Mouse (Mus musculus): ENCODE measurements around the gene Gm28047.

The Gm28047 gene

DNA sequence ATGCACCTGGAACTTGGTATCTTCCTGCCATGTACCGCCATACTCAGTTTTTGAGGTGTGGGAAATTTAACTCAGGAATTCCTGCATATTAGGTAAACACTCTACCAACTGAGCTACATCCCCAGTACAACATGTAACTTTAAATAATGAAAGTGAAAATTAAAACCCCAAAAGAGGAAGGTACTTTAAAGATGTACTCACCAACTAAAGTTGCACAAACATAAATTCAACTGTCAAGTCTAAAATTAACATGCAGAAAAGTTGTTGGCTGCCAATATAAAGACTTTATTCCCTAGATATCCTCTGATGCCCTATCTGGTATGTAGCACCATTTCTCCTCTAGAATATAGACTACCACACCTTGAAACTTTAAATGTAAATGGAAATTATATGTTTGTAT is 7.2 kb downstream of the Gm28047 start:
- DNase-seq = no peak

DNA sequence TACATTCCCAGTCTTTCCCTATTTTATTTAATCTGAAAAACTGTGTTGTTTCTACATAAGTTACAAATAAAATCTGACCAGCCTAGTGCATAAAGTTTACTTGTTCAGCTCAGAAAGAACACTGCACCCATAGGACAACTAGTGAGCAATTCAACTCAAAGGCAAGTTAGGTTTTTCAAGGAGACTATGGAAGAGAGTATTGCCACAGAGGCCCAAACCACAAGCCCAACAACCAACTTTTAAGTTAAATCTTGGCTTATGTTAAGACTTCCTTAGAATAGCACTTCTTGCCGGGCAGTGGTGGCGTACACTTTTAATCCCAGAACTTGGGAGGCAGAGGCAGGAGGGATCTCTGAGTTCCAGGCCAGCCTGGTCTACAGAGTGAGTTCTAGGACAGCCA is 8.7 kb downstream of the Gm28047 start:
- no peak for DNase-seq

DNA sequence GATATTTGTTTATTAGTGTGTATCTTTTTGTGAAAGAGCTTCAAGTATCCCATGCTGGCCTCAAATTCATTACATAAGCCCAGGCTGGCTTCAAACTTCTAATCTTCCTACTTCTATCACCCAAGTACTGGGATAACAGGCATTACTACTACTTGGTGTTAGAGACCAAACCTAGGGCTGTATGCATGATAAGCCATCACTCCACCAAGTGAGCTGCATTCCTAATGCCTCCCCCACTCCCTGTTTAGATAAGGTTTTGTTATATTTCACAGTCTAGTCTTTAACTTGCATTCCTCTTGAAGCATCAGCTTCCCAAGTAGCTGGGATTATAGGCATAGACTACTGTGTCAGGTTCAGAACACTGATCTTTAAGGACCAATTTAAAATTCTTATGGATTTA is 10.6 kb downstream of the Gm28047 start:
- no peak for DNase-seq

DNA sequence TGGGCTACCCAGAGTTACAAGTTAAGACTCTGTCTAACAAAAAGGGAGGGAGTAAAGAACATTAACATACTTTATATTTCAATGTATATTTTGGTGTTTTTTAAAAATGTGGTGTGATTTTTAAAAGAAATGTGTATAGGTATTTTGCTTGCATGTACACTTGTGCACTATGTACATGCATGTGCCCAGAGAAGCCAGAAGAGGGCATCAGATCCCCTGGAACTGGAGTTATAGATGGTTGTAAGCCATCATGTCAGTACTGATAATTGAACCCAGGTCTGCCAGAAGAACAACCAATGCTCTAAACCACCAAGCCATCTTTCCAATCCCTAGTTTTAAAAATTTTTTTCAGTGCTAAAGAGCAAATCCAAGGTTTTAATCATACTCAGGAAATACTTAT is 11.9 kb downstream of the Gm28047 start:
- peak; percentile 41 for DNase-seq

DNA sequence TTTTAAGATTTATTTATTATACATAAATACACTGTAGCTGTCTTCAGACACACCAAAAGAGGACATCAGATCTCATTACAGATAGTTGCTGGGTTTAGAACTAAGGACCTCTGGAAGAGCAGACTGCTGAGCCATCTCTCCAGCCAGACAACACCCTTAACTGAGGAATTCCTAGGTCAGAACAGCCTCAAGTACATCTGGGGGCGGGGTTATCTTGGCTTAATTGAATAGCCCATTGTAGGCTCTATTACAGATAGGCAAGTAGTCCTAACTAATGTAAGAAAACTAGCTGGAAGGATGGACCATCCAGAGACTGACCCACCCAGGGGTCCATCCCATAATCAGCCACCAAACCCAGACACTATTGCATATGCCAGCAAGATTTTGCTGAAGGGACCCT is 16.3 kb downstream of the Gm28047 start:
- DNase-seq = peak; percentile 59

DNA sequence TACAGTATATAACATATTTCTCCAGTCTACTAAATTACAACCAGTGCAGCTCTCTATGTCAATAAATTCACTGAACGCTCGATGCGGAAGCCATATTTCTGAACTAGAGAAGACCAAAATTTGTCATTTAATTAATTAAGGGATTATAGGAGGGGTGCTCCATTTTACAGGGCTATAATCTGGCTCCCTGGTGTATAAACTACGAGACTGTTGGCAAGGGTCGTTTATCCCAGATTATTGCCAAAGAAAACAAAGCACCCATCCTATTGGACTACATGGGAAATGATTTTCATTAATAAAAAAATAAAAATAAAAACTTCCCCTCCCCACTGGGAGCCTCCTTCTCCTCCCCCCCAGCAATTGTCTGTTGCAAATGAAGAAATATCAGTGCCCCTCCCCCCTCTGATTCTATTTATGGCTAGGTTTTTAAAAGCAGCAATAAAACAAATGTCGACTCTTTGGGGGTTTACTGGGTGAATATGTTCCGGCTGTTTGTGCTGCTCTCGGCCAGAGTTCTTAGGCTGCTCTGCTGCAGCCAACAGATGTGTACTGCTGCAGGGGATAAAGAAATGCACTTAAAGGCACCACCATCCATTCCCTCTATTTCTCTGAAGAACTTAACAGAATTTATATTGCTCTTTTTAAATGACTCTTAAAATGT is 30.7 kb downstream of the Gm28047 start:
- DNase-seq = peak; percentile 38

DNA sequence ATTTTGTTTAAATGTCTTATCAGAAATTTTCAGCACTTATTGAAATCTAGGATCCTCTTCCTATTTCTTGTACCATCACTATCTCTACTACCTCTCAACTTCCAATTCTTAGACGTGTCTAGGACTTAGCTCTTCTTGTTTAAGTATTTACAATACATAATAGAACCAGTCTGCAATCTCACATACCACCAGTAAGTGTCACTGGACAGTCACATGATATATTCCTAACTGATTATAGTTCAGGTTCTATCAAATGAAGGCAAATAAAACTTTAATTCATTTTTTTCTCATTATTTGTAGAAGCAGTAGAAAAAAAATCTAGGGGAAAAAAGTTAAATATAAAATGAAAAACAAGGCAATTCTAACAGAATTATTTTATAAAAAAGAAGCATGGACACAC is 32.2 kb downstream of the Gm28047 start:
- DNase-seq = peak; percentile 60

DNA sequence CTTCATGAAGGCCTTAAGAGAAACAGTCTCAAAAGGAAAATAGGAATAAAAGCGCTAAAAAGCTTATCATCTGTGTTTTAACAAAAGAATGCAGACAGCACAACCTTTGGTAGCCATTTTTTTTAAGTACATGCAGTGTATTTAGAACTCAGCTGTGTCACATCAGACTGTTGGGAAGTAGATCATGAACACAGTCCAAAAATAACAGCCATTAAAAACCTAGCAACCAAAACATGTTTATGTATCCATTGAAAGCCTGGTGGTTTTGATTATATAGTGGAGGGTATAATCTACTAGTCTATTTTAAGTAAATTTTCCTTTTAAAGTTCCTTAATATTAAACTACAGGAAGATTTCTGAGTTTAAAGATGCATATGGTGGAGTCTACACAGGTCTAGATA is 34.3 kb downstream of the Gm28047 start:
- DNase-seq = no peak

DNA sequence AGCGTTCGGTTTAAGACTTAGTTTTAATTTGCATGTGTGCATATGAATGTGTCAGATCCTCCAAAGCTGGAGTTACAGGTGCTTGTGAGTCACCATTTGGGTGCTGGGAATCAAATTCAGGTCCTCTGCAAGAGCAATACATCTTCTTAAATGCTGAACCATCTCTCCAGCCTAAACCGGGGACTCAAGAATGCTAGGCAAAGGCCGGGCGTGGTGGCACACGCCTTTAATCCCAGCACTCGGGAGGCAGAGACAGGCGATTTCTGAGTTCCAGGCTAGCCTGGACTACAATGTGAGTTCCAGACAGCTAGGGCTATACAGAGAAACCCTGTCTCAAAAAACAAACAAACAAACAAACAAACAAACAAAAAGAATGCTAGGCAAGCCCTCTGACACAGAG is 35.0 kb downstream of the Gm28047 start:
- DNase-seq = no peak

DNA sequence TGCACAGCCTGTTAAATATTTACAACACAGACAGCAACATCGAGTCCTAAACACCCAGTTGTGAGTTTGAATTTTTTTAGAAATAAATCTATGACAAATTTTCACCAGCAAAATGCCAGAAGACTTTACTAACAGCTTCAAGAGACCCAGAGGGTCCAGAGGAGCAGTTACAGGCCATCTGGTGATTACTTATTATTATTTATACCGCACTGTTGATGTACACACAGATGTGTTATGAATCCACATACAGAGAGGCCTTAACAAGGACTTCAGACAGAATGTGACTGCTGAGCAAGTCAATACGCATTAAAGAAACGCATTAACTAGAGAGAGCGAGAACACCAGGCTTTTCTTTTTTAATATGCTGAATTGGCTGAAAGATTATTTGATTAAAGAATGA is 39.4 kb downstream of the Gm28047 start:
- DNase-seq = no peak

DNA sequence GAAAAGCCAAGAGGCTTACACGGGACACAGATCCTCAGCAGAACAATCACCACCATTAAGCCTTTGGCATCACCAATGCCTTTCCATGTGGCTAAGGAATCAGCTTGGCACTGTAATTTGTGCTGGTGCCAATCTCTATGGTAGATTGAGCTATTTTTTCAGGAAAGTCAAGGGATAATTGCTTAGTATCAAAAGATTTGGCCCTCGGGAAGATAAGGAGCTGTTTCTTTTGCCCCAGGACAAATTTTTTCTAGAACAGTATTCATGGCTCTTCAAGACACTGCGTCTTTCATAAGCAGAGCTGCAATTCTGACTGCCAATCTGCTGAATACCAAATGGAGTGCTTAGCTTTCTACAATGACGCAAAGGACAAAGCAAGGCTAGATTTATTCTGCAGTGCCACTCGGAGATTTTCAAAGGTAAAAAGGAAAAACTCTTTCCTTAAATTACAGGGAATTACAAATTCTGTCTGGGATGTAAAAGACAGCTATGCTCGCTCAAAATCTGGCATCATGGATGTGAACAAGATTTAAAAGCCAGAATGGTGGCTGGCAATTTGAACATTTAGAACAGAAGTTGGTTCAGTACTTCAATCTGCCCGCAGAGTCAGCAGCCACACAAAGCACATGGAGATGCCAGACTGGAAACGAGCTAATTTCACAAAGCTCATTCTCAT is 41.0 kb downstream of the Gm28047 start:
- no peak for DNase-seq

DNA sequence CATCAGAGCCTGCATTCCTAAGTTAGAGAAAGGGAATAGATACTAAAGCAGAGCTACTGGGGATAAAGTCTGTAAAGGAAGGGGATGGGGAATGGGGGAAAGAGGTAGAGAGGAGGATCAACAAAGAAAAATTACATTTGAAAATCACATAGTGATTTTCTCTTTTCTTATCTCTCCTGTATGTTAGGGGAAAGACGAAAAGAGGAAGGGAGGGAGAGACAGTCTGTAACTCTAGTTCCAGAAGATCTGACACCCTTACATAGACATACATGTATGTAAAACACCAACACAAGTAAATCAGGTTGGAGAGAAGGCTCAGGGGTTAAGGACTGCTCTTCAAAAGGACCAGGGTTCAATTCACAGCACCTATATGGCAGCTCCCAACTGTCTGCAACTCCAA is 43.7 kb downstream of the Gm28047 start:
- no peak for DNase-seq

DNA sequence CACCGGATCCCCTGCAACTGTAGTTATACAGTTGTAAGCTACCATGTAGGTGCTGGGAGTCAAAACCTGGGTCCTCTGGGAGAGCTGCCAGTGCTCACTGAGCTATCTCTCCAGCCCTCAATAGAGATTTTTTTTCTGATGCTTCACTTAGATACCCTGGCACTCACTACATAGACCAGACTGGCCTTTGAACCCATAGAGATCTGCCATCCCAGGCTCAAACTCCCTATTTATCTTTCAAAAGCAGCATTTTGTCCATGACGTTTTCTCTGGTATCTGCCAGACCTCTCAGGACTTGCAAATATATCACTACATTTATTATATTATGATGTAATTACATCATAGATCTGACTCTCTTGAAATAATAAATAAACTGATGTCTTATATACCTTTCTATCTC is 46.5 kb downstream of the Gm28047 start:
- no peak for DNase-seq

DNA sequence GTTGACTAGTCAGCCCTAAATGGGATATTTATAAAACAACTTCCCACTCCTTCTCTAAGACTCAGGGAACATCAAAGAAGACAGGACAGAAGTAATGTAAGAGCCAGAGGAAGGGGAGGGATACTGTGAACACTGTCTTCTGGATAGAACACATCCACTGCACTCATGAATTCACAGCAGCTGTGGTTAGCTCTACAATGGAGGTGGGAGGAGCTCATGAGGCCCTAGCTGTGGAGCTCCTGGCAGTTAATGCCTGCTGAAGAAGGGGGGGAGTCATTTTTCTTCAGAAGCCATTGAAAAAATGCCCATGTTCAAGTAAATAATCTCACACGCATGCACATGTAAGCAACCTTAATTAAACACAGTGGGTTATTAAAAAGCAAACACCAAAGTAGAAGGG is 47.9 kb downstream of the Gm28047 start:
- DNase-seq = no peak

DNA sequence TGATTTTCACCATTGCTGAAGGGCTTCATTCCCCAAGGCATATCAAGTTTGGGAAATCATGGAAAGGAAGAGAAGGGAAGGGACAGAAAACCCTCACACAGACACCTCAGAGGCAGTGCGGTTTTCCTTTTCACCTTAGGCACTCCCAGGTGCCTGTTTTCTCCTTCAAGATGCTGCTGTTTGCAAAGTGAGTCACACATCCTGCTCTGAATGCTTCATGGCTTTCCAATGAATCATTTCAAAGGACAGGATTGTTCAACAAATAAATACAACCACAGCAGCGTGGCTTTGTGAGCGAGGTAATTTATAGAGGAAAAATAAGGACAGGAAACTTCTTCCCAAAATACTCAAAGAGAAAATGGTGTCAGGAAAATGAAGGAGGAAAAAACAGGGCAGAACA is 52.8 kb downstream of the Gm28047 start:
- DNase-seq = peak; percentile 48

DNA sequence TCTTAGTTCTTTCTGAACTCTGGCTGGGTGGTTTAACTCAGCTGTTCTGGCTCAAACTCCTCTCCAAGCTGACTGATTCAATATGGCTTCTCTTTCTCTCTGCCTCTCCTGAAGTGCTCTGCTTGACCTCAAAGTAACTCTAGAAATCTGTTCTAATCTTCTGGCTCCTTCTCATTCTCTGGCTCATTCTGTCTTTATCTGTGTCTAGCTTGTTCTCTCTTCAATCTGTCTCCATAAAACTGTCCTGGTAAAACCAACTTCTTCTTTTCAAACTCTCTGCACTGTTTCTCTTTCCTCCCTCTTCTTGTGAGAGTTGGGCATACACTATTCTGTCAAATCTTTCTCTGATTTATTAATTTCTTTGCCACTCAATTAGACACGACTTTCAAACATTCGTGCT is 57.0 kb downstream of the Gm28047 start:
- DNase-seq = no peak

DNA sequence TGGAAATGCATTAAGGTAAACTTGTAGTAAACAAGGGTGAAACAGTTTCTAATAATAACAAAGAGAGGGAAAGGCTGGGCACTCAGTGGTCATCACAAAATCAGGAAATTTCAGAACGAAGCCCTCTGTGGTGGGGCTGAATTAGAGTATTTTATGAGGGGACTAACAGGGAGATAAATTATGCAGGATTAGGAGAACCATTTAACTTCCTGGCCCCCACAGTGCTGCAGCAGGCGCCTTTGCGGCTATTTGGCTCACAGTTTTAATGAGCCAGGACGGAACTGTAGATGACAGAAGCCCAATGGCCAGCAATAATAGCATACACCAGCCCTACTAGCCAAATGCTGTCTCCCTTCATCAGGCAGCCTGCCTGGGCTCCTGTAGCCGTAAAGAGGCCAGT is 61.2 kb downstream of the Gm28047 start:
- DNase-seq = no peak

DNA sequence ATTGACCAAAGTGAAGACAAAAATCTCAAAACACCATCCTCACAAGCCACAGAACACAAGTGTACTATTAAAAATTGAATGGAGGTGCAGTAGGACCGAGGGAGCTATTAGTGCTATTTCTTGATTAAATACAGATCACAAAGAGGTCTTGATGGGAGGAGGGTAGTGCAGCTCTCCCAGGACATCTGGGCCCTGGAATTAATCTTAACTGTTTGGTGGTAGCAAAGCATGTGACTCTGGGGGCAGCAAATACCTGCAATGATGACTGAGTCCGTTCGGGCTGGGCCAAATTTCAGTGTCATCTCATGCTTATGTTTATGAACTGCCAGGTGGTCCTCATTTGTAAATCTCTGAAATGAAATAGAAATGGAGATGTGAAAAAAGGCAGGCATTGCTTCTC is 61.8 kb downstream of the Gm28047 start:
- DNase-seq = no peak

DNA sequence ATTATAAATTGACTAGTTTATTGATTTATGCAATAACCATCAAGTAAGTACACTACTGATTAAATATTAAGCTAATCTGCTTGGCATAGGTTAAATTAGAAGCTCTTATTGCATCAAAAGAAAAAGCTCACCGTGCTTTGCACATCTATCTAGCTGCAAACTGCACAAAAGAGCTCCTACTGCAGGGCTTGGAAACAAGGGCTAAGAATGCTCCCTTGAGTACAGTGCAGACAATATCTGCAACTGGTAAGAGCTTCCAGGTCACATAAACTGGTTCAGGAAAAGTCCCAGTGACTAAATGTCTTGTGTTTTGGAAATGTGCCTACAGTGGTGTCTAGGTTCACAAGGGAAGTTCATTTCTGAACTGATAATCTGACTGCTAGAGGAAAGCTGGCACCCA is 62.4 kb downstream of the Gm28047 start:
- DNase-seq = no peak

DNA sequence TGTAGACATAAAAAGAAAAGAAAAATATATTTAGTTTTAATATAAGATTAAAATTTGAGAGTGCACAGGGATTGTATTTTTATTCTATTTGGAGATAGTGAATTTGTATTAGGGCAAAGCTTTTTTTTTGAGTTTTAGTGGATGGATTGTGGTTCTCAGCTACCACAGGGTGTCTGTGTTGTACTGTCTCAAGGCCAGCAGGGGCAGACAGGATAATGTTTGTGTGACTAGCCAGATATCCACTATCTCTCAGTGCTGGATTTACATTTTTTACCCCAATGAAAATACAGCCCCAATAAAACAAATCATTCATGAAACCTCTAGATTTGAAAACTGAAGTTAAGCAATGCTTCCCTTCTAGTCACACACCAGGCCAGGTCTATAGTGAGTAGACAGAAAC is 67.3 kb downstream of the Gm28047 start:
- no peak for DNase-seq

DNA sequence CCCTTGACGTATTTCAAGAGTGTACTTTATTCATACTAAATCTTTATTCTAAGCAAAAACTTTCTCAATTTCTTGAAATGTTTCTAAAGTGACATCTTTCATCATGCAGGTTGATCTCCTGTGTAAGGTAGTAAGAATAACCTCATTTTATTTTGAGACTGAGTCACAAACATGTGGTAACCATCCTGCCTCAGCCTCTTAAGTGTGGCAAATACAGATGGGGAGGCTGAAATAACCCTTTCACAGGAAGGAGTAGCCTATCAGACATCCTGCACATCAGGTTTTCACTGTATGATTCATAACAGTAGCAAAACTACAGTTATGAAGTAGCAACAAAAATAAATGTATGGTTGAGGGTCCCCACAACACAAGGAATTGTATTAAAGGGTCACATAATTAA is 69.3 kb downstream of the Gm28047 start:
- DNase-seq = no peak

DNA sequence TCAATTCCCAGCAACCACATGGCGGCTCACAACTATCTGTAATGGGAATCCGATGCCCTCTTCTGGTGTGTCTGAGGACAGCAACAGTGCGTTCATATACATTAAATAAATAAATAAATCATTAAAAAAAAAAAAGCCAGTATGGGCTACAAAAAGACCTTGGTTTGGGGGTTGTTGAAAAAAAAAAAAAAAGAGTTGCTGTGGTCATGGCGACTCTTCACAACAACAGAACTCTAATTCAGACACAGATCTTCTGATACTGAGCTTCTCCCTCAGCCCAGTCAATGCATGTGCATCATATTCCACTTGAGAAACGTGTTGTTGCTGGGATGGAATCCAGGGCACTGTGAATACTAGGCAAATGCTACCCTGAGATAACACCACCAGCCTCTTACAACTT is 72.3 kb downstream of the Gm28047 start:
- DNase-seq = no peak

DNA sequence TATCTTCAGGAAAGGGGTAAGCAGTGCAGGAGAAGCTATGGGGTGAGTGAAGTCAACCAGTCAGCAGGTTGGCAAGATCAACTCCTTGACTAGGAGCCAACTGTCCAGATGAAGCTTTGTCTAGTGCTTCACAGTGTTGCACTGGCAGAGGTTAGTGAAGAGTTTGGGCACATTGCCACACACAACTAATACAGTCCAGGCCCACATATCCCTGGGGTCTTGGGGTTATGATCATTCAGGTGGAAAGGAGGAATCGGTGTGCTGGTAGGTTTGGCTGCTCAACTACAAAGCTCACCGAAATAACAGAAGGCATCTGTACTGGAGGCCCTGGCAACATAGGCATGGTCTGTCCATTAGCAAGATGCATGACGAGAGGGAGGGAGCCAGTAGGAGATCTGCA is 77.4 kb downstream of the Gm28047 start:
- DNase-seq = no peak

DNA sequence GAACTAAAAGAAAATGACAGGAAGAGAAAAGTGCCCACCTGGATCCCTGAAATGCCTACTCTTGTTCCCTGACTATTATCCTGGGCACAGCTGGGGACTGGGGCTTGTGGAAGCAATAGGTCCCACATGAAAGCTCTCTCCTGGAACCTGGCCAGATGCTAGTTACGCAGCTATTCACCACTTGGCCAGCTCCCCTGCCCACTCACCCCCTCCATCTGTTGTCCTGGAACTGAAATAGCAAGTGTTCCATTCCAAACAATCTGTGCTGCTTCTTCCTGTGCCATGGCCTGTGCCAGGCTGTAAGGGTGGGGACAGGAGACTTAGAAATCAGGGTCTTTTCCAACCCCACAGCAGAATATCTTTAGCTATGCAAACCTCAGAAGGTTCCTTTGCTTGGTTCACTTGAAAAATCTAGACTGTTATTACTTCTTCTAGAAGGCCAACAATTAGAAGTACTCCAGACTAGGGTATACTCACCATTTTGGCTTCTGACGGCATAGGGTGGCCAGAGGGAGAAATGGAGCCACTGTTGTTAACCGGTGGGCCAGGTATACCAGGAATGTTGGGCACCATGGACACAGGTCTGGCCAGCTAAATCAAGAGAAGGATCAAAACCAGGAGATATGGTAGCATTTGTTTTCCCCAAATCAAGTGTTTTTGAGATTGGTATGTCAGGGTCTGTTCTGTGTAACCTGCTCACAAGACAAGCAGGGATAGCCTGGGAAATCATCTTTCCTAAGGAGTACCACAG is 78.0 kb downstream of the Gm28047 start:
- DNase-seq = peak; percentile 80

All from lung, postnatal 36 days (tissue).